Mouse (Mus musculus): ENCODE measurements around the gene Mrpl18. TPM values are rescaled to one million over a fixed set of nuclear protein-coding genes. Genes with fewer than 3 reads are reported as not detected.

Gene Mrpl18
- polyA plus RNA-seq (2012; rRNA removed) = 11.7 and 12.8 TPM in 2 replicates

GRCm38 (mm10) chr17:12915881-12916583, at the start of gene Mrpl18:
Mrpl18 (minus strand) TSS chr17:12916345.

DNA sequence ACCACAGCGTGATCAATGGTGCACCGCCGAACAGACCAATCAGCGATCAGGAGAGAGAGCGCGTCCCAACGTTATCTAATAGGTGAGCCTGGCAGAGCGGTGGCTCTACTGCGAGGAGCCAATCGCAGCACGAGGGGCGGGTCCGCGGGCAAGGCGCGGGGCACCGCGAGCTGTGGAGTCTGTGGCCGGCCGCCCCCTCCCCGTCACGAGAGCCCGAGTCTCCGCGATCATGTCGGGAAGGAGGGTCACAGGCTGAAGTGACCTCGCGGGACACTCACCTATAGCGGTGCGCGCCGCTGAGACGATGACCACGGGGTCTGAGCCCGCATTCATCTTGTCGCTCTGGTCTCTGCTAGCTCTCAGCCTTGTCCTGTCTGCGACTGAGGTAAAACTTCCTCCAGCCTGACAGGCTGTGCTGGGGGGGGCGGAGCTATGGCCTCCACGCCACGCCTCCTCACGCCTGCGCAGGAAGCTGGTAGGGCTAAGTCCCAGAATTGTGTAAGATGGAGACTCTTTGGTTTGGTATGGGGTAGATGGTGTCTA, 44.3 kb upstream of the Mrpl18 start, which contains the start of gene Acat2:
Gene Acat2, minus strand, starts transcription at position 417 of the 543 bp plus-strand sequence.

GRCm38 (mm10) chr17:12940151-12940805, 24.1 kb upstream of the Mrpl18 start, which contains the start of gene Acat3:
Acat3 (minus strand) TSS chr17:12940600.

DNA sequence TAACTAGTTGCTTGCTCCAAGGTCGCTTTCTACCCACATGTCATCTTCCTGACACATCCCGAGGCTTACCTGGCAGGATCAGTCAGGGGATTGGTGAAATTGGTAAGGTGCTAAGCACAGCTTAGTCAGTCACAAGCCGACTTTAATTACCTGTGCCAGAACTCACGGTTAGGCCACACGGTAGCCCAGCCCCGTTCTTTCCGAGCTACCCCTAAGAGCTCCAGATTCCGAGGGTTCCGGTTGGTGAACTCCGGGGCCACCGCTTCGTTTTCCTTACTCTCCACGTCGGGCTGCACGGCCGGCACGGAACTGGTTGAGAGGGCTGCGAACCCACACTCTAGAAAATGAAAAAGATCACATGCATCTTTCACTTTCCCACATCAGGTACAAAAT, 661 bp downstream of the Mrpl18 start, which contains the start of gene Tcp1:
Gene Tcp1, plus strand, starts transcription at position 214 of the 393 bp plus-strand sequence.

DNA sequence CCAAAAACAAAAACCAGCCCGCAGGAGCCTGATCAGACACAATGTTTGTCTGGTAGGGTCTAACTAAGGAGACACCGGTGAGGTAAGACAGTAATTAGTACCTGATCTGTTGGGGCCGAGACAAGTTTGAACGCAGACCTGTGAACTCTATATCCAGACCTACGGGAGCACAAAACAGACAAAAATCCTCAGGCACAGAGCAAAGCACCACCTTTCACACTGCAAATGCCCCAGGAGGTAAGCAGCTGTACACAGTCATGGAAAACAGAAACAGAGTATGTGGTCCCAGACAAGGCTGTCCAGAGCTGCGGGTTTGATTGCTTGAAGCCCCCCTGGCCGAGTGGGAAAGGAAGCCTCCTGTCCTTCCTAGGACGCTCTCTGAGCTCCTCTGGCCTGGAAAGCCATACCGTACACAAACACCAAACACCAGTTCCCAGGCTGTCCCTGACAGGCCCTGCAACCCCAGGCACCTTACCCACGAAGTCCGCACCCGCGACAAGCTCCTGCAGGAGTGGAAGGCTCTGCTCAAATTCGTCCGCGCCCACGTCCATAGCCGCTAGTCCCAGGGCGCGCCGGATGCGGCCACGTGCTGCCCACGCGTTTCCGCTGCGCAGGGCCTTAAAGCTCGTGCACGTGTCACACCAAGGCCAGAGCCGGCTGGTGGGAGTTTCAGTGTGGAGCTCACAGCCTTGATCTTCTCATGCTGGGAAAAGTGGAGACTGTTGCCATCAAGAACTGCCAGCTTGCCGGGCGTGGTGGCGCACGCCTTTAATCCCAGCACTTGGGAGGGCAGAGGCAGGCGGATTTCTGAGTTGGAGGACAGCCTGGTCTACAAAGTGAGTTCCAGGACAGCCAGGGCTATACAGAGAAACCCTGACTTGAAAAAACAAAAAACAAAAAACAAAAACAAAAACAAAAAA, 6.5 kb downstream of the Mrpl18 start, which contains the start of gene Pnldc1:
Gene Pnldc1, minus strand, starts transcription at position 870 of the 920 bp plus-strand sequence.

DNA sequence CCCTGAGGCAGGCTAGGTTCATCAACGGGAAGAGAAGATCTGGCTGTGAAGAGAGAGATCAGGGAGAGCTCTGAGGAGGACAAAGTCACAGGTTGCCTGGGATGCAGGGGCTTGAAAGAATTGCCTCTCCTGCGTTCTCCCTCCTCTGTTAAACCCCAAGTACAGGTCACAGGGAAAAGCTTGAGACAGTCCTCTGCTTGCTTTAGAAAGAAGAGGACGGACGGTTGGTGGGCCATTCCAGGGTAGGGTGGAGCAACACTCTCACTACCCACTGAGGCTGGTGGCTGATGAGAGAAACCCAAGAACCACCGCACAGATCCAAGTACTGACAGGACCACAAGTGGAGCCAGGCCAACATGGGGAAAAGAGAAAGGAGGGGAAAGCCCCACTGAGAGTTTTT, 40.4 kb downstream of the Mrpl18 start, which contains the start of gene Mrgprh:
Gene Mrgprh, plus strand, starts transcription at position 301 of the 400 bp plus-strand sequence.

GRCm38 (mm10) chr17:12868043-12868442, 48.1 kb downstream of the Mrpl18 start, which contains the start of gene Mas1:
Mas1 (minus strand) TSS chr17:12868143.

Other genes with a start within 250 kb of the Mrpl18 start
- gene Slc22a1, start 240.5 kb downstream of the Mrpl18 start, polyA plus RNA-seq (2012; rRNA removed) = 3.0 and 3.7 TPM in 2 replicates
- 6.3 and 7.0 TPM in 2 replicates for gene Igf2r, start 146.7 kb downstream of the Mrpl18 start, polyA plus RNA-seq (2012; rRNA removed)
- gene Mas1, start 48.2 kb downstream of the Mrpl18 start, polyA plus RNA-seq (2012; rRNA removed) = 0.05 TPM in 1 of 2 replicates, not detected in the other
- 0.05 and 0.10 TPM in 2 replicates for gene Mrgprh, start 40.3 kb downstream of the Mrpl18 start, polyA plus RNA-seq (2012; rRNA removed)
- gene Pnldc1, start 6.1 kb downstream of the Mrpl18 start, polyA plus RNA-seq (2012; rRNA removed) = 0.21 and 0.35 TPM in 2 replicates
- 11.3 and 13.8 TPM in 2 replicates for gene Tcp1, start 644 bp downstream of the Mrpl18 start, polyA plus RNA-seq (2012; rRNA removed)
- 0.09 TPM in 1 of 2 replicates, not detected in the other for gene Acat3, start 24.3 kb upstream of the Mrpl18 start, polyA plus RNA-seq (2012; rRNA removed)
- 2.6 and 3.9 TPM in 2 replicates for gene Acat2, start 44.4 kb upstream of the Mrpl18 start, polyA plus RNA-seq (2012; rRNA removed)
- gene Wtap, start 77.8 kb upstream of the Mrpl18 start, polyA plus RNA-seq (2012; rRNA removed) = 4.1 TPM in 2 replicates
- 221 and 432 TPM in 2 replicates for gene Sod2, start 90.5 kb upstream of the Mrpl18 start, polyA plus RNA-seq (2012; rRNA removed)
- gene Gpr31b, start 136.0 kb upstream of the Mrpl18 start, polyA plus RNA-seq (2012; rRNA removed) = not detected in 2 replicates
- gene Tcp10b, start 144.8 kb upstream of the Mrpl18 start, polyA plus RNA-seq (2012; rRNA removed) = 0.02 TPM in 1 of 2 replicates, not detected in the other
- gene Unc93a, start 215.5 kb upstream of the Mrpl18 start, polyA plus RNA-seq (2012; rRNA removed) = 0.03 TPM in 1 of 2 replicates, not detected in the other

Data from stomach, adult 2 months (tissue).